Mouse (Mus musculus) stomach, postnatal 0 days (tissue): ENCODE results near the gene Ttc23.

Source experiments
- CTCF ChIP-seq: IDR thresholded peaks from 2 replicates; pipeline ENCODE4 v1.5.1; 2016; ENCODE audit warnings: antibody characterized with exemption, low read depth, mild to moderate bottlenecking, moderate library complexity
- EP300 ChIP-seq: optimal IDR thresholded peaks from 2 replicates; pipeline ENCODE3; 2016; ENCODE audit warnings: antibody characterized with exemption

DNA sequence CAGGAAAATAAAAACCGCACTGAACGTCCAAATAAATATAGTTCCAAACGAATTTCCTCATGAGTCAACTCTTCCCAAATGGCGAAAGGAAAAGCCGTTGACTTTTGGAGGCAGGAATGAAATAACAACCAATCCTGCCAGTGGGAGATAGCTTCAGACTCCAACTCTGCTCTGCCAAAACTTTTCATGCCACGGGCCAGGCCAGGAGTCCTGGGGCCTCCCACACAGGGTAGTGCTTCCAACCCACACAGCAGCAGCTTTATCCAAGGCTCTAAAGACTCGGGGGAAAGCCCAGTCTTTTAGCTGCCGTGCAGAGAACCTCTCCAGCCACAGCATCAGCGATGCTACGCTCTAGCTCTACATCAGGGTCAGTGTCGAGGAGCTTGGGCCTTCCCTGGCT is 107.4 kb downstream of the Ttc23 start:
- no peak for TF ChIP-seq EP300
- TF ChIP-seq CTCF: no peak
